Mouse (Mus musculus): ENCODE measurements around the gene Sf3a3. TPM values are rescaled to one million over a fixed set of nuclear protein-coding genes. Genes with fewer than 3 reads are reported as not detected.

The Sf3a3 gene
- polyA plus RNA-seq, 1 experiment from 2014 or later: 73.4 TPM

DNA sequence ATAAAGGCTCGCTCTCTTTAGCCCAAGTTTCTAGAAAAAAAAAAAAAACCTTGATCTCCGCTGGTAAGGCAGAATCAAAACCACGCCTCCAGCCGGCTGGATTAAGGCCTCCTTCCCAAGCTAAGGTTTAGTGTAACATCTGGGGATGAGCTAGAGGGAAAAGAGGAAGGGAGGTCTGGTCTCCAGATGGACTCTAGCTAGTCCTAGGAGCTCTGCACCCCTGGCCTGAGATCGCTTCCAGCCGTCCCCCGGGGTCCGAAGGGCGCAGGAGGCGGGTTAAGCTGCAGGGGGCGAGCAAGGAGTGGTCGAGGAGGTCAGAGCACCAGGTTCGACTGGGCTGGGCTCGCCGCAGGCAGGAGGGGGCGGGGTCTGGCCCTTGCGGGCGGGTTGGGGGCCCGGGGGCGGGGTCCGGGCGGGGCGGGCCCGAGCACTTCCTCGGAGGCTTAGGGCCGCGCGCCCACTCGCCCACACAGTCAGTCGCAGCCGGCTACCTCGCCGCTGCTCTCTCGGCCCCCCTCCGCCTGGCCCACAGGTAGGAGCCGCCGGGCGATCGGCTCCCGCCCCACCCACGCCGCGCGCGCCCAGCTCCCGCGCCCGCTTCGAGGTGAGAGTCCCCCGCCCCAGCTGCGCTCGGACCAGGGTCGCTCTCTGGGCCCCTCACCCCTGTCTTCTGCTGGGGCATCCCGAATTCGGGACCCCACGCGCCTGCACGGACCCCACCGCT, 14.2 kb upstream of the Sf3a3 start, which contains the start of gene Fhl3:
Fhl3 (plus strand) TSS at position 454 of the 724 bp plus-strand sequence.
- Histone ChIP-seq H3K27me3 (ENCODE audit: control insufficient read depth, insufficient read depth, low read length) (no peaks in the 10 kb centered on the region), H3K36me3 (ENCODE audit: control insufficient read depth, insufficient read depth, low read length) (peaks cover under 1% of the 10 kb centered on the region; the same call in 1 of the 2 replicates), H3K27ac (replicated peaks in 1 of 2; ENCODE audit: control insufficient read depth in 1 of 2, insufficient read depth in 1 of 2, low read depth in 2 of 2, low read length in 2 of 2) (peak within 1 kb of the TSS; percentile 50 to 74), H3K4me1 (ENCODE audit: control insufficient read depth in 2 of 2, insufficient read depth in 2 of 2, low read length in 2 of 2) (peaks cover 29 to 46% of the 10 kb centered on the region in 2 experiments), H3K9me3 (ENCODE audit: control insufficient read depth, low read length) (no peaks in the 10 kb centered on the region), H3K4me2 (ENCODE audit: low read length) (peak within 1 kb of the TSS; percentile 84), H3K4me3 (ENCODE audit: control insufficient read depth in 1 of 2, insufficient read depth in 1 of 2, low read depth in 1 of 2, low read length in 2 of 2) (peak within 1 kb of the TSS; percentile 70 to 76), H3K9ac (ENCODE audit: low read length) (peak within 1 kb of the TSS; percentile 90)
- peak; percentile 71 for ATAC-seq (ENCODE audit: insufficient number of reproducible peaks, insufficient read depth, low FRiP score, low read depth)
- under 1% methylated on average over 53 of the region's 59 CpGs for WGBS

DNA sequence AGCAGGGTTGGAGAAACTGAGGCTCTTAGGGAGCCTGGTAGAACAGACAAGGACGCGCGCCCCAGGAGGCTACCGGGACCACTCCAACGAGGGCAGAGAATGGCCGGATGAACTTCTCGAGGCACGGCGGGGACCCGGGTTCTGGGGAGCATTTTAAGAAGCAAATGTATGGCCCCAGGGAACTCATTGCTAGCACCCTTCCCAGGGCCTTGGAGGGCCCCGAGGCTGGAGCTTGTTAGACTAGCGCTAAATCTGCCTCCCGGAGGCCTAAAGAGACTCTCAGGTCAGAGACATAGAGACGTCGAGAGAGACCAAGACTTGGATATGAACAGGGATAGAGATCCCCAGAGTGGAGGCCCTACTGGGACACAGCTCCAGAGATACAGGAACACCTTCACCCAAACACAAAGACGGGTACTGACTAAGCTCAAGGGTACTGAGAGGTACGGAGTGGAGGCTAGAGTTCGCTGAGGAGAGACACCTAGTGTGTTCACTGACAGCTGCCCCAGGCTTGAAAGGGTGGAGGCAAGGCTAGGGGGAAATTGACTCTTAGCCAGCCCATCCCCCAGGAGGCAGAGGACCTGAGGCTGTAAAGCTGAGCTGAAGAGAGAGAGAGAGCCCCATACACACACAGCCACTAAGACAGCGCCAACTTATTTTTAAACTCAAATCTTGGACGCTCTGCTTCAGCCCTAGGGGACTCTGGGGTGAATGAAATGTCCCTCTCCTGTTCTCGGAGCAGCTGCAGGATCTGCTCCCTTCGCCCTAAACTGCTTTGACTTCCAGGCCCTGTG, 13.3 kb upstream of the Sf3a3 start:
- peak overlapping the region; percentile 50 to 74 for H3K27ac ChIP-seq (replicated peaks in 1 of 2; ENCODE audit: control insufficient read depth in 1 of 2, insufficient read depth in 1 of 2, low read depth in 2 of 2, low read length in 2 of 2)
- H3K9ac ChIP-seq (ENCODE audit: low read length): peak overlapping the region; percentile 90
- H3K36me3 ChIP-seq (ENCODE audit: control insufficient read depth, insufficient read depth, low read length): peaks cover 9% of the 10 kb centered on the region; the same call in 1 of the 2 replicates
- peak overlapping the region; percentile 84 for H3K4me2 ChIP-seq (ENCODE audit: low read length)
- H3K4me3 ChIP-seq (ENCODE audit: control insufficient read depth in 1 of 2, insufficient read depth in 1 of 2, low read depth in 1 of 2, low read length in 2 of 2): peak overlapping the region; percentile 70 to 76
- peaks cover 33 to 50% of the 10 kb centered on the region in 2 experiments for H3K4me1 ChIP-seq (ENCODE audit: control insufficient read depth in 2 of 2, insufficient read depth in 2 of 2, low read length in 2 of 2)
- WGBS: under 1% methylated on average over 22 of the region's 22 CpGs
- no peaks in the 10 kb centered on the region for H3K27me3 ChIP-seq (ENCODE audit: control insufficient read depth, insufficient read depth, low read length)
- ATAC-seq (ENCODE audit: insufficient number of reproducible peaks, insufficient read depth, low FRiP score, low read depth): 0 out of 2 replicates have a peak, but pooled peaks have one; percentile 23
- H3K9me3 ChIP-seq (ENCODE audit: control insufficient read depth, low read length): no peaks in the 10 kb centered on the region

DNA sequence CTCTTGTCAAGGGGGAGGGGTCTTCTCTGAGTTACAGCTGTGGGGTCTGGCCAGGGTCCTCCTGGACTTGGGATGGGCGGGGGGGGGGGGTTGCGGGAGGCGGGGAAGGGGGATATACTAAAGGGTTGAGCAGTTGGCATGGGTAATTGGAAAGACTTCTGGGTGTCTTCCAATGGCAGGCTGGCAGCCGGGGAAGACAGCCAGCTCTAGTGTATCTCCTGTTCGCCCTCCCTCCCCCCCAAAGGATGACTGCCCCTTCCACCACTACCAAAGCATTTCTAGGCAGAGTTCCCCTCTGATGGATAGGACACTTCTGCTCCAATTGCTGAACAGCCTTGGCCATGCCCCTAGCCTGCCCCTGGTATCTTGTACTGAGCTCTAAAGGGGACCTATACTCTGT, 12.7 kb upstream of the Sf3a3 start:
- Histone ChIP-seq H3K9ac (ENCODE audit: low read length) (peak overlapping the region; percentile 90), H3K9me3 (ENCODE audit: control insufficient read depth, low read length) (no peaks in the 10 kb centered on the region), H3K27me3 (ENCODE audit: control insufficient read depth, insufficient read depth, low read length) (no peaks in the 10 kb centered on the region), H3K4me2 (ENCODE audit: low read length) (peak overlapping the region; percentile 84), H3K36me3 (ENCODE audit: control insufficient read depth, insufficient read depth, low read length) (peaks cover 16% of the 10 kb centered on the region; the same call in 1 of the 2 replicates), H3K4me1 (ENCODE audit: control insufficient read depth in 2 of 2, insufficient read depth in 2 of 2, low read length in 2 of 2) (peaks cover 33 to 50% of the 10 kb centered on the region in 2 experiments), H3K4me3 (ENCODE audit: control insufficient read depth in 1 of 2, insufficient read depth in 1 of 2, low read depth in 1 of 2, low read length in 2 of 2) (peak overlapping the region; percentile 70 to 76), H3K27ac (replicated peaks in 1 of 2; ENCODE audit: control insufficient read depth in 1 of 2, insufficient read depth in 1 of 2, low read depth in 2 of 2, low read length in 2 of 2) (peak overlapping the region; percentile 50 to 74)
- WGBS: 43% methylated on average over 5 of the region's 5 CpGs
- no peak for ATAC-seq (ENCODE audit: insufficient number of reproducible peaks, insufficient read depth, low FRiP score, low read depth)

DNA sequence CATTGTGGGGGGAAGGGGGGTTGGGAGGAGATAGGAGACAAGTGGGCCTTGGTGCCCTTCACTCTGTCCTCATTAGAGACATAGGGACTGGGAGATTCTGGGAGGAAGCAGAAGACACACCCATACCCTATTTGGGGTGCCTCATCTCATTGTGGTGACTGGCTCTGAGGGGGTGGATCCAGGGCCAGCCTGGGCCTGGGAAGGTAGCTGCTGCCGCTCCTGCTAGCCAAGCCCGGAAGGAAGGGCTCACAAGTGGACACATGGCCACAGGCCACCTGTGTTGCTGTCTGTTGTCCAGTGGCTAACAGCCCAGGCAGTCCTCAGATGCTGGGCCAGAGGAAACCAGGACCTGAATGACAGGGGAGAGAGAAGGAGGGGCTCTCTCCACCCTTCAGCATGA, 11.2 kb upstream of the Sf3a3 start:
- Histone ChIP-seq H3K9me3 (ENCODE audit: control insufficient read depth, low read length) (no peaks in the 10 kb centered on the region), H3K9ac (ENCODE audit: low read length) (0 out of 2 replicates have a peak overlapping the region, but pooled peaks have one; percentile 36), H3K36me3 (ENCODE audit: control insufficient read depth, insufficient read depth, low read length) (peaks cover 22% of the 10 kb centered on the region), H3K4me3 (ENCODE audit: control insufficient read depth in 1 of 2, insufficient read depth in 1 of 2, low read depth in 1 of 2, low read length in 2 of 2) (no peak overlapping the region), H3K4me1 (ENCODE audit: control insufficient read depth in 2 of 2, insufficient read depth in 2 of 2, low read length in 2 of 2) (peaks cover 35 to 52% of the 10 kb centered on the region in 2 experiments), H3K27me3 (ENCODE audit: control insufficient read depth, insufficient read depth, low read length) (no peaks in the 10 kb centered on the region), H3K4me2 (ENCODE audit: low read length) (peak overlapping the region; percentile 49), H3K27ac (replicated peaks in 1 of 2; ENCODE audit: control insufficient read depth in 1 of 2, insufficient read depth in 1 of 2, low read depth in 2 of 2, low read length in 2 of 2) (peak overlapping the region; percentile 84 to 90)
- WGBS: 27% methylated on average over 2 of the region's 2 CpGs
- no peak for ATAC-seq (ENCODE audit: insufficient number of reproducible peaks, insufficient read depth, low FRiP score, low read depth)

DNA sequence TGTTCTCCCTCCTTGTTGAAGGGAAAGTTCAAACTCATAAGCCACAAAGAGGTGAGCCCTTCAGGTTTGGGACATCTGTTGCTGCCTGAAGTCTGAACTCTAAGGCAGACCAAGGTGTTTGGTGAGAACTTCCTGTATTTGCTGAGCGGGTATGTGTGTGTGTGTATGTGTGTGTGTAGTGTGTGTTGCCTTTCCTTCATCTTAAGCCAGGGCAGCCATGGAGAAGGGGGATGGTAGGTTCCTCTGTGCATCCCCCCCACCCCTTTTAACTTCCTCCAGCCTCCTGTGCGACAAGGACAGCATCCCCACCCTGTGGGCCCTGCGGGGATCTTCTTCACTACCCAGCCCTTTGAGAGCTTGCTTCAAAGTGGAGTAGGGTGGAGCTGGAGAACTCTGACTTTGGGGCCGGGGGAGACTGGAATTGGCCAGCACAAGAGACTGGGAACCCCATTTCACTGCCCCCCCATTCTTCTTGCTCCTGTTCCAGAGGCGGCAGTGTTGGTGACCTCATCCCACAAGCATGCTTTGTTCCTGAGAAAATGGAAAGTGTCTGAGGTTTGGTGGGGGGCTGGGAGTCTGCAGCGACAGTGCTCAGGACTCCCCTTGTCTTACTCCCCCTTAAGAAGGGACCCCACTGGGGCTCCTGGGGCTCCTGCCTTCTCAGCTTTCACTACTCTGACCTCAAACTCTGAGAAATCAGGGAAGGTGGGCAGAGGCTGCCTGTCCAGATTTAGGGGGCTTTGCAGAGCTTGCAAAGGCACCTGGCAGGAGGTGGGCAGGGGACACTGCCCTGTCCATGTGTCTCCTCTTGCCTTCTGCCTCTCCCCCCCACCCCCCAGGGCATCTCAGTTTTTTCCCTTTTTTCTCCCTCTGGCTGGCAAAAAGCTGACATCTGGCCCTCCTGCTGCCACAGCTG, 10.4 kb upstream of the Sf3a3 start:
- peak overlapping the region in 1 of 2 experiments; percentile 5; a peak in 1 of 4 replicates for H3K4me3 ChIP-seq (ENCODE audit: control insufficient read depth in 1 of 2, insufficient read depth in 1 of 2, low read depth in 1 of 2, low read length in 2 of 2)
- no peak for ATAC-seq (ENCODE audit: insufficient number of reproducible peaks, insufficient read depth, low FRiP score, low read depth)
- H3K4me2 ChIP-seq (ENCODE audit: low read length): peak overlapping the region; percentile 49
- H3K9me3 ChIP-seq (ENCODE audit: control insufficient read depth, low read length): no peaks in the 10 kb centered on the region
- WGBS: 17% methylated on average over 6 of the region's 6 CpGs
- H3K27ac ChIP-seq (replicated peaks in 1 of 2; ENCODE audit: control insufficient read depth in 1 of 2, insufficient read depth in 1 of 2, low read depth in 2 of 2, low read length in 2 of 2): peak overlapping the region; percentile 84 to 90
- H3K36me3 ChIP-seq (ENCODE audit: control insufficient read depth, insufficient read depth, low read length): peaks cover 22% of the 10 kb centered on the region
- H3K27me3 ChIP-seq (ENCODE audit: control insufficient read depth, insufficient read depth, low read length): no peaks in the 10 kb centered on the region
- peaks cover 36 to 58% of the 10 kb centered on the region in 2 experiments for H3K4me1 ChIP-seq (ENCODE audit: control insufficient read depth in 2 of 2, insufficient read depth in 2 of 2, low read length in 2 of 2)
- H3K9ac ChIP-seq (ENCODE audit: low read length): peak overlapping the region; percentile 58; the same call in 1 of the 2 replicates

DNA sequence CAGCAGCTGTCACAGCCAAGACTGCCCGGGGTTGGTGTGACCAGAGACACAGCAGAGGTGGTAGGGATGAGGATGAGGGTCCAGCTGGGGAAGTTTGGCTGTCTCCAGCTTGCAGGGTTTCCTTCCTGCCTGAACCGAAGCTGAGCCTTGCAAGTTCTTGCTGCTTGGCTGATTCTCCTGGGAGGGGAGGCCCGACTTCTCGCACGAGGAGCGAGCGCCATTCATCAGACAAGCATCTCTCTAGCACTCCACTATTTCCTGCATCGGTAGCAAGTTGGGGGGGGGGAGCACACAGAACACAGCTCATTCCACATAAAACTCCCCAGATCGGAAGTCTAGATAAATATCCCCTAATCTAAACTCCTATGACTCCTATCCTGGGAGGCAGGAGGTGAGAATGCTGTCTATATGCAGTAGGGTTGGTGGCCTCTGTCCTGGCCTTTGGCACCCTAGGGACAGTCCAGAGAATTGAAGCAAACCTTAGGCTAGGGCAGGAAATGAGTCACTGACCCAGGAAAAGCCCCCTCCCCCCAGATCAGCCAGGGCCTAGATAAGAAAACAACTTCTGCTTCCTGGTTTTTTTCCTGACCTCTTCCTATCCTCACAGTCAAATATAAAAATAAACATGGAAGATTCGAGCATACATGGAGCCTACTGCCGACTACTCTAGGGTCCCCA, 9.6 kb upstream of the Sf3a3 start:
- peak overlapping the region; percentile 84 to 90 for H3K27ac ChIP-seq (replicated peaks in 1 of 2; ENCODE audit: control insufficient read depth in 1 of 2, insufficient read depth in 1 of 2, low read depth in 2 of 2, low read length in 2 of 2)
- H3K4me1 ChIP-seq (ENCODE audit: control insufficient read depth in 2 of 2, insufficient read depth in 2 of 2, low read length in 2 of 2): peaks cover 38 to 61% of the 10 kb centered on the region in 2 experiments
- WGBS: 20% methylated on average over 11 of the region's 11 CpGs
- peak overlapping the region; percentile 58; the same call in 1 of the 2 replicates for H3K9ac ChIP-seq (ENCODE audit: low read length)
- H3K9me3 ChIP-seq (ENCODE audit: control insufficient read depth, low read length): no peaks in the 10 kb centered on the region
- no peak for ATAC-seq (ENCODE audit: insufficient number of reproducible peaks, insufficient read depth, low FRiP score, low read depth)
- peak overlapping the region in 1 of 2 experiments; percentile 5; a peak in 1 of 4 replicates for H3K4me3 ChIP-seq (ENCODE audit: control insufficient read depth in 1 of 2, insufficient read depth in 1 of 2, low read depth in 1 of 2, low read length in 2 of 2)
- no peaks in the 10 kb centered on the region for H3K27me3 ChIP-seq (ENCODE audit: control insufficient read depth, insufficient read depth, low read length)
- H3K4me2 ChIP-seq (ENCODE audit: low read length): peak overlapping the region; percentile 49
- H3K36me3 ChIP-seq (ENCODE audit: control insufficient read depth, insufficient read depth, low read length): peaks cover 22% of the 10 kb centered on the region
